Mouse (Mus musculus) gonadal fat pad, adult 2 months (tissue): ENCODE results near the gene Sord. TPM values are rescaled to one million over a fixed set of nuclear protein-coding genes. Genes with fewer than 3 reads are reported as not detected.
"Not testable (repeated sequence)": the region's sequence is repeated elsewhere in the genome, so short reads cannot be mapped to it uniquely, and the experiment has no call there.

Experiments used
- DNase-seq: peaks from one replicate; pipeline ENCODE4 v3.0.0-alpha.2; 2012; ENCODE audit warnings: low read depth
- polyA plus RNA-seq: library from polyadenylated mRNA; depleted of rRNA; stranded (reverse); fragments of >200 nt; gene quantifications from 2 replicates; pipeline ENCODE4 v1.2.3, GENCODE M21; 2012; rRNA removed

Sord gene
- 30.6 and 31.2 TPM in 2 replicates for polyA plus RNA-seq

DNA sequence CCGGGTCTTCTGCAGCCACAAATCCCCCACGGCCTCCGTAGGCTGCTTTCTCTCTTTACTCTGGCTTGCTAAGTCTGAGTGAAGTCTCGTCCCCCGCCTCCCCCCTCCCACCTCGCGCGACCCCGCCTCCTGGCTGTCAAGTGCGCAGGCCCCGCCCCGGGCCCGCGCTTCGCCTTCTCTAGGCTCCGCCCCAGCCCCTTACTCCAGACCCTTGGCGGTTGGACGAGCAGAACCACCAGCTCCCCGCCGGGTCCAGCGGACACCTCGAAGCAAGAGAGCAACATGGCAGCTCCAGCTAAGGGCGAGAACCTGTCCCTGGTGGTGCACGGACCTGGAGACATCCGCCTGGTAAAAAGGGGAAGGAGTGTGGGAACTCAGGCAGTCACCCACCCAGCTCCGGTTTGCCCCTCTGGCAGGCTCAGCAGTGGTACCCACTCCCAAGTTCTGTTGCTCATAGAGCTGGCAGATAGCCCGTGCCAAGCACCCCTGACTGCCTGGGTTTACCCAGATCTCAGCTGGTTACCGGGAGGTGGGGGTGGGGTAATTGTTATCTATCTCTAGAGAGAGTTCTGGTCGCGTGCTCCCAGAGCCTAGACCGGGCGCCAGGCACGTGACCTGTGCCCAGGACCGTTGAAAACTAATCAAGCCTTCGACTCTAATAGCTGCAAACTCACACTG, at the start of gene Sord:
Sord (plus strand) TSS at position 139 of the 678 bp plus-strand sequence.
- DNase-seq = no peak

- no peak for DNase-seq
Observed at GRCm38 (mm10) chr2:122185086-122185485, 49.5 kb upstream of the Sord start.

DNA sequence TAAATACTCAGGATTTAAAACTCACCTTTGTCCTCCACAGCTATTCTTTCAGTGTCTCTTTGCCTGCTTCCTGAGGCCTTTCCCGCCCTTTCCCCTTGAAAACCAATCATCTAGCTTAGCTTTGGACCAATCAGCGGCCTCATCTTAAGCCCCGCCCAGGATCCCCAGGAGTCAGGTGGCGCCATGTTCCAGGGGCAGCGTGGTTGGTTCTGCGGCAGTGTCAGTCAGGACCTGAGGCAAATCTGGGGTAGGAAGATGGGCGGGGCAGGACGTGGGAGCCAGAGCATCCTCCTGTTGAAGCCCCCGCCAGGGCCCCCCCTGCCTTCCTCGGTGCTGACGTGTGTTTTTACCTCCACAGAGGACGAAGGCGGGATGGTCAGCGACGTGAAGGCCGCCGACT, 48.4 kb upstream of the Sord start, which contains the start of the genes Patl2 and Terb2:
Patl2 (minus strand) TSS at position 84 of the 400 bp plus-strand sequence.
Terb2 (plus strand) TSS at position 167 of the 400 bp plus-strand sequence.
- no peak for DNase-seq

GRCm38 (mm10) chr2:122186751-122187150, 47.8 kb upstream of the Sord start:
- DNase-seq = peak; percentile 62

DNA sequence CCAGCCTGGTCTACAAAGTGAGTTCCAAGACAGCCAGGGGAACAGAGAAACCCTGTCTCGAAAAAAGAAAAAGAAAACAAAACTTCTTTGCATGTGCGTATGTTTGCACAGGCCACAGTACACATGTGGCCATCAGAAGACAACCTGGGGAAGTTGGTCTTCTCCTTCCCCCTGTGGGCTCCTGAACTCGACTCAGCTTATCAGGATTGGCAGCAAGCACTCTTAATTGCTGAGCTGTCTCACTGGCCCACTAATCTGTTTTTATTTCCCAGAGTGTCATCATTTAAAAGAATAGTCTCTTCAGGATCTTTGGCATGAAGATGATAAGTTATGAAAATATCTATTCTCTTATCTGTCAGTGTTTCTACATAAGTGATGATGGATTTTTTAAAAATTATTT, 42.7 kb upstream of the Sord start:
- no peak for DNase-seq

DNA sequence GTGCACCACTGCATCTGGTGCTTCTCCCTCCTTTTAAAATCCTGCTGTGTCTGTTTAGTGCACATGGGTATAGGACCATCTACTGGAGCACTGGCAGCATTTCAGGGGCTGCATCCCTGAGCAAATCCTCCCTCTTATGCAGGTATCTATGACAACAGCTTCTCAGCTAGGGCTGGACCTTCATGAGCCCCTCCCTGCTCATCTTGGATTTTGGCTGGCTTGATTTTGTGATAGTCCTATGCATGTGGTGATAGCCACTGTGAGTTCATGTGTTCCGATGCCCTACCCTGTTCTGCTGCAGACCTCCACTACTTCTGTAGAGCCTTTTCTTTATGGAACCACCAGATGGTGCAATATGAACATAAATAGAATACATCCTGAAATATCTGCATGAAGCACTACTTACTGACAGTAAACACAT, 40.0 kb upstream of the Sord start:
- no peak for DNase-seq

DNA sequence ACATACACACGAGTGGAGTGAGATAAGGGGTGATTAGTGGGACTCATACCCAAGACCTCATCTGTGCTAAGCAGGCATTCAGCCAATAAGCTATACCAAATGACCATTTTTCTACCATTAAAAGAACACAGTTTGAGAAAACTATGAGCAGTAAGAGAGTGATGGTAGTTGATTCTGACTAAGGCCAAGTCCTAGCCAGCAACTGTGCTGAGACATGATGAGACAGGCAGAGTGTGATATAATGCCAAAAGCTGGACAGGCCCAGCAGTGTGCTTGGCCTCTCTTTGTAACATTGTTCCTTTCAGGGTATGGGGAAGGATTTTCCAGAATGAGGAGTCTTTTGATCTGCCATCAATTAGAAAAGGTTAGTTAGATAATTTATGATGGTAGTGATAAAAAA, 33.0 kb upstream of the Sord start:
- peak; percentile 16 for DNase-seq

GRCm38 (mm10) chr2:122206440-122207107, 28.0 kb upstream of the Sord start:
- DNase-seq = no peak

DNA sequence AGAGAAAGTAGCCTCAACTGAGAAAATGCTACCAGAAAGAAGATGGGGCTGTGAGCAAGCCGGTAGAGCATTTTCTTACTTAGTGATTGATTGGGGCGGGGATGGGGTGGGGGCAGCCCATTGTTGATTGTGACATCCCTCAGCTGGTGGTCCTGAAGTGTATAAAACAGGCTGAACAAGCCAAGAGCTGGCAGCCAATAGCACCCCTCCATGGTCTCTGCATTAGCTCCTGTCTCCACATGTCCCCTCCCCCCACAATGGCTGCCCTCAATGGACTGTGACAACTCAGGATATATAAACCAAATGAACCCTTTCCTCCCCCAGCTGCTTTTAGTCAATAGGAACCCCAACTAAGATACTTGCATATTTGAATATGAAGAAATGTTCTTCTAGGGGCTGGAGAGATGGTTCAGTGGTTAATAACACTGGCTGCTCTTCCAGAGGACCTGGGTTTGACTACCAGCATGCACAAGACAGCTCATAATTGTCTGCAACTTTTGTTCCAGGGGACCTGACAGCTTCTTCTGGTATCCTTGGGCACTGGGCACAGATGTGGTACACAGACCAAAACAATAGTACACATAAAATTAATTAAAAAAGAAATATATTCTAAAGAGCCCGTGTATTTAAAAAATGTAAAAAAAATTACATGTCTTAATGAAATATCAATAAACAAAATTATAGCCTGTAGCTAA, 23.9 kb upstream of the Sord start:
- DNase-seq = no peak

GRCm38 (mm10) chr2:122217075-122217474, 17.5 kb upstream of the Sord start:
- not testable (repeated sequence) for DNase-seq

DNA sequence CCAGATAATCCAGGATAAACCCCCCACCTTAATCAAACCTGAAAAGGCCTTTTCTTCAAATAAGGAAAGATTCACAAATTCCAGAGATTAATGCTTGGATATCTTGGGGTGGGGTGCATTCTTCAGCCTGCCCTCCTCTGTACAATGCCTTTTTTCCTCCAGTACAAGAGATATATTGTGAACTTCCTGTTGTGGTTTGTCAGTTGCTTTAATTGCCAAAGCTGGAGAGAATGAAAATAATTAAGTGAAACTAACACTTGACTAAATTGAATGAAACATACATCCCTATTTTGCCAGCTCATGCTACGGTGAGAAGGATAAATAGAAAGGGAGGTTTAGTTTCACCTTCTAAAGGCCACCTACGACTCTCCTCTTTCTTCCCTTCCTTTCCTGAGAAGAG, 16.3 kb upstream of the Sord start:
- DNase-seq = no peak

DNA sequence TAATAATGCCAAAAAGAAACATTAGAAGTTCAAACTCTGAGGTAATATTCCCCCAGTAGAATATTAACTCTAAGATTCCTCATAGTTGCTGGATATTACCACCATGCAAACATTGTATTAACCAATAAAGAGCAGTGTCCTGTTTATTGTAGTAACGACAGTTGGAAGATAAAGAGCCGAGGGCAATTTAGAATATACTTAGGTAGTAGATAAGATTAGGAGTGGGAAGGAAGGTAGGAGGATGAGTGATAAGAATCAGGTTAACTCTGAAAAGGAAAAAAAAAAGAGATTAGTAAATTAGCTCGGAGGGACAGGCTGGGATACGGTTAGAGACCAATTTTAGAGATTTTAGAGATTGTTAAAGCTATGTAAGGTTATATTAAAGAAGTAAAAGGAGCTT, 13.2 kb upstream of the Sord start:
- DNase-seq = no peak

DNA sequence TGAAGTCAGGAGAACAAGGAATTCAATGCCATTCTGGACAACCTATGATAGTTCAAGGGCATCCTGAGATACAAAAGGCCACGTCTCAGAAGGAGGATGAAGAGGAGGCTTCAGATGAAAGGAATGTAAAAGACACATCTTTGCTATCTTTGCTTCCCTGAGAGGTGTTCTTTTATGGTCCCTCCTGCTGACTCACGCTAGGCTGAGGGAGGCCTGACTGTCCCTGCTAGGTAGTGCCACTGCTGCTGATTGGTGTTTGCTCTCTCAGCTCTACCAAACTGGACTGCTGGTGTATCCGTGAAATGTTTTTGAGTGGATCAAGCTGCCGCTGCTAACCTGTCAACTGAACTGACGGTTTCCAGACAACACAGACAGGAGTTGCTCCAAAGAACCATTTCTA, 12.8 kb upstream of the Sord start:
- no peak for DNase-seq

DNA sequence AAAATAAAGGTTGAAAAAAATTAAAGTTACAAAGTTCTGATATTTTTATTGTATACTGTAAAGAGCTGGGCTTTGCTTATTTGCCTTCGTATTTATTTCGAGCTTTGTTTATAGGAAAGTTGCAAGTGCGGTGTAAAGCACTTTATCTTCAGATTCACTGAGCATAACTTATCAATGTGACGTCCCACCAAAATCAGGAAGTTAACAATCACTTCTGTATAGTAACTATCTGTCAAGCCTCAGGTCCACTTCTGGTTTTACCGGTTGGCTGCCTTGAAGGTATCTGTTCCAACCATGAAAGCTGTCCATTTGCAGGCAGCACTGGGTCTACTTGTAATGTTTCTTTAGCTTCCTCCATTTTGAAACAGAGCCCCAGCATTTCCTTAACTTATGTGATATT, 12.3 kb upstream of the Sord start:
- DNase-seq = no peak

GRCm38 (mm10) chr2:122223654-122224053, 10.9 kb upstream of the Sord start:
- DNase-seq = no peak

DNA sequence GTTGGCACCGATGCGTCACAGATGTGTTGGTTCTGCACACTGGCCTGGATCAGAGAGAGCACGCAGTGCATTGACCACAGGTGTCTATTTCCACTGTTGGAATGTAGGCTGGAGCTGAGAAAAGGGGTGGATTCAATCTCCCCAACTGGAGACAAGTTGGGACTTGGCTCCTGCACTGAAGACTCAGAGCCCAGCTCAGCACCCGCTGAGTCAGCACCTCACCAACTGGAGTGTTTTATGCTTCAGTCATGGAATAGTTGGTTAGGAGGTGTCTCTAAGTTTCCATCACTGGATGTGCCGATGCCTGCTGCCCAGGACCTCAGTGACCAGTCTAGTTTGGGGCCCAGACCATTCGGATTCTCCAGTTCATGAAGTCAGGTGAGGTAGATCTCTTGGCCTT, 4.2 kb upstream of the Sord start:
- DNase-seq = no peak

- DNase-seq = no peak
Observed at GRCm38 (mm10) chr2:122231616-122232015, 2.9 kb upstream of the Sord start.

DNA sequence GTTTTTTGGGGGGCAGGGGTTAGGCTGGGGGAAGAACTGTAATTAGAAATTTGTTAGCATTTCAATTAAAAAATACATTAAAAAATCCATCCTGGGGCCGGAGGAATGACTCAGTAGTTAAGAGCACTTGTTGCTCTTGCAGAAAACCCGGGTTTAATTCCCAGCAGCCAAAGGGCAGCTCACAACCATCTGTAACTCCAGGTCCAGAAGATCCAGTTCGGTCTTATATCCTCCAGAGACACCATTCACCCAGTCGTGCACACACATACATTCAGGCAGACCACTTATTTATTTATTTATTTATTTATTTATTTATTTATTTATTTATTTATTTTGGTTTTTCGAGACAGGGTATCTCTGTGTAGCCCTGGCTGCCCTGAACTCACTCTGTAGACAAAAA, 1.2 kb upstream of the Sord start:
- DNase-seq = no peak

DNA sequence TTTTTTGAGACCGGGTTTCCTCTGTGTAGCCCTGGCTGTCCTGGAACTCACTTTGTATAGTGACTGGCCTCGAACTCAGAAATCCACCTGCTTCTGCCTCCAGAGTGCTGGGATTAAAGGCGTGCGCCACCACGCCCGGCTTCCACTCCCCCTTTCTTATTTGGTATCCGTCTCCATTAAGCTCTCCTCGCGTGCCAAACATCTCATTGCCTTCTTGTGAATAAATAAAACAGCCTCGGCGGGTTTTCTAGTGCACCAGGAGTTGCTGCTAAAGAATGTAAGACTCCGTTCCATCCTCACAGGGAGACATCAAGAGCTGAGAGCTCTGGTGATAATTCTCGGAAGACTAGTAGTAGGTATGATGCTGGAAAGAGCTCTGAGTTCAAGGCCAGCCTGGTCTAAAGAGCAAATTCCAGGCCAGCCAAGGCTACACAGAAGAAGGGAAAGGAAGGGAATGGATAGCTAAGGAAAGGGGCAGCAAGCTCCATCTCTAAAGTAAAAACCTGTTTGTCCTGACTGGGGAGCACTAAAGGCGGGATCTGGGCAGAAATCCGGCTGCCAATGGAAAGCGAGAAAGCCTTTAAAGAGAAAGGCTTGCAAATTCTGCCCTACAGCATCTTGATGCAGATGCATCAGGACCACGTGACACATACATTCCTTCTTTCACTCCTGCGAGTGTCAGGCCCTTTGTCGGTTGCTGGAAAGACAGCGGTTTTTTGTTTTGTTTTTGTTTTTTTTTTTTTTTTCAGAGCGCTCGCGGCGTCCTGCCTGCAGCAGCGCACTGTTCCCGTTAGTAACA, 591 bp upstream of the Sord start:
- DNase-seq = no peak

- no peak for DNase-seq
Observed at GRCm38 (mm10) chr2:122235425-122235824, 876 bp downstream of the Sord start.

- no peak for DNase-seq
Observed at GRCm38 (mm10) chr2:122236321-122236720, 1.8 kb downstream of the Sord start.

GRCm38 (mm10) chr2:122237891-122238470, 3.4 kb downstream of the Sord start:
- no peak for DNase-seq
